Mouse (Mus musculus) testis, postnatal 14 days (tissue): ENCODE measurements around the gene Zfp318.

ENCODE experiments used
- DNase-seq: peaks from one replicate; pipeline ENCODE4 v3.0.0; 2021; ENCODE audit warnings: low spot score

Gene Zfp318

GRCm38 (mm10) chr17:46446264-46446663, 62.7 kb downstream of the Zfp318 start:
- no peak for DNase-seq

- DNase-seq, result no peak
Observed at GRCm38 (mm10) chr17:46452683-46453082, 69.2 kb downstream of the Zfp318 start.

DNA sequence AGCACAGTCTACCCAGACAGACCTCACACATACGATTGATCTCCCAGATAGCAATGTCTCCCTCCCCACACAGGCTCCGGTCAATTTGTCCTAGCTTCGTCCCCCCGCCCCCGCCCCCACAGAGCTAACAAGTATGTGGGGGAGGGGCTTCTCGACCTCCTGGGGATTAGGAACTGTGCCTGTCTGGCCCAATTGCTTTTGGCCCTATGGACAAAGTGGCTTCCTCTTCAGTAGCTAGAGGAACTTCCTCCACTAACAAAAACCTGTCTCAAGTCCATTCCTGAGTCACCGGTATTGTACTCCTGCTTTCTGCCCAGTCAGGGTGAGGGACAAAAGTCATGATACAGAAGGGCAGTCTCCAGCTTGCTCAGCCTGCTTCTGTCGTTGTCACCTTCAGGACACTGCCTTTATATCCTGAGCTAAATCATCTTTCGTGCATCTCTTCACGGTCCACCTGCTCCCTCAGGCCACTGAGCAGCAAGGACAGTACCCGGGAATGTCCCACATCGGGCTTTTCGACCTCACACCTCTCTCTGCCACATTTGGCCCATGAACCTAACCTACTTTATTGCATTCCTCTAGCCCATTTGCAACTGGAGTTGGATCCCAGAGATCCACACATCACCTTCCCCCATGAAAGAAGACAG, 69.9 kb downstream of the Zfp318 start:
- no peak for DNase-seq

DNA sequence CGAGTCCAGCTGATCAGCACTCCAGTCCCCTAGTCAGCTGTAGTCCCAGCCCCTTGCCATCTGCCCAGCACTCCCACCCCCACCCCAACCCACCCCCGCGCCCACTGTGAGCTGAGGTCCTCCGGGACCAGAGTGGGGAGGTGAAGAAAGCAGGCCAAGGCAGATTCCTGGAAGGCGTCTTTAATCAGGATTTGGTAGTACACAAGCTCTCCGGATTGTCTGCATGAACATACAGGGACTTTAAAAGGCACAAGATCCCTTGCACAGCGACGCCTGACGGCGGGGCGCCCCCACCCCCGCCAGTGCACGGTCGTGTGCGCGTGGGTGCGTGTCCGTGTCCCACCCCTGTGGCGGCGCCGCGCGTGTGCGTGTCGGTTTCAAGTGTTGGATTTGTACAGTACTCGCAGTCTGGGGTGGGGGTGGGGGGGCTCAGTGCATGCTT, 70.5 kb downstream of the Zfp318 start:
- DNase-seq, result no peak

DNA sequence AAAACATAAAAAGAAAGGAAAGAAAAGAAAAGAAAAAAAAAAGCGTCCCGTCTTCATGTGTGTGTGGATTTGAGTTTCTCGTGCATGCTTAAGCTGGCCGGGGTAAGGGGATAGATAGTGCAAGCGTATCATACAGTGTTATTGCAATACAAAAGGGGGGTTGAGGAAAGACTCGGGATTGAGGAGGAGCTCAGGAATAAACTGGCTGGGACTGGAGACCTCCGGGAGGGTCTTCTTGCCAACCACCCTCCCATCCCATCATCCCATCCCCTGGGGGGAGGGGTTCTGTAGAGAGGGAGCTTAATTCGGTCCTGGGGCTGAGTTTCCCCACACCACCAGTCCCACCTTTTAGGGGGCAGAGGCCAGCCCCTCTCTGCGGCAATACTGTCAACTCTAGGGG, 71.0 kb downstream of the Zfp318 start:
- DNase-seq, result no peak

DNA sequence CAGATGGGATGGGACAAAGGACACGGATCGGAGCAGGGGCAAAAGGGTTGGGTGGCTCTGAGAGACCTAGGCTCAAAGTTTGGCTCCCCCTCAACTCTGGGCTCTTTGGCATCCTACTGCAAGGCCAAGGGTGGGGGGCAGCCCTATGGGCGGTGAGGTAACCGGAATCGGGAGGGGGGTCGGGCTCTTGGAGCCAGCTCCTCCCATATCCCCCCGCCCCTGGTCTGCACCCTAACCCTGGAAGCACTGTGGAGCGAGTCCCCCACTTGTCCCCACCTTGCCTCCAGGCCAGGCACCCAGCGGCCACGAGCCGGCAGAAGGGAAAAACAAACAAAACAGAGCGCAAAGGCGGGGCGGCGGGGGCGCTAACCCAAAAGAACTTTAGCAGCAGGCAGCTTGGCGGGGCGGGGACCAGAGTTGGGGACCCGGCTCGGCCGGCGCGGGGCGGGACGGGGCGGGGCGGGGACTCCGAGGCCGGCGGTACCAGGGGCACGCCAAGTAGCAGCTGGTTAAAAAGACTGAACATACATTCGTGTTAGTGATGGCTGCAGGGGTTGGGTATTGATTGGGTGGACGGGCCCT, 71.7 kb downstream of the Zfp318 start:
- no peak for DNase-seq

- DNase-seq, result no peak
Observed at GRCm38 (mm10) chr17:46457791-46458190, 74.3 kb downstream of the Zfp318 start.

- no peak for DNase-seq
Observed at GRCm38 (mm10) chr17:46458439-46458838, 74.9 kb downstream of the Zfp318 start.

DNA sequence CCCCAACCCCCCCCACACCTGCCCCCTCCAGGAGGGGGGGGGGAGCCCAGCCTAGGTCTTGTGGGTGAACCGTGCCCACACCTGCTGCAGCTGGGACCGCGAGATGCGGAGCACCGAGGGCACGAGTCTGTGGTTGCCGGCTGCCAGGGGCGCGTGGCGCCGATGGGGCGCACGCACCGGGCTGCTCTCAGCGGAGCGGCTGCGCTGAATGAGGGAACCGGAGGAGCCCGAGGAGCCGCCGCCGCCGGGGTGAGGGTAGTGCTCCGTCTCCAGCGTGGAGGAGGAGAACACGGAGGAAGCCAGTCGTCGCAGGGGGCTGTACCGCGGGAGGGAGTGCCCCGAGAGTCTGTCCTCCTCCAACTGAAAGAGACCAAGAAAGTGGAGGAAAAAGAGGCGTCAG, 77.1 kb downstream of the Zfp318 start:
- peak; percentile 24 for DNase-seq

GRCm38 (mm10) chr17:46461347-46461746, 77.8 kb downstream of the Zfp318 start:
- no peak for DNase-seq

- DNase-seq, result no peak
Observed at GRCm38 (mm10) chr17:46462226-46462625, 78.7 kb downstream of the Zfp318 start.

DNA sequence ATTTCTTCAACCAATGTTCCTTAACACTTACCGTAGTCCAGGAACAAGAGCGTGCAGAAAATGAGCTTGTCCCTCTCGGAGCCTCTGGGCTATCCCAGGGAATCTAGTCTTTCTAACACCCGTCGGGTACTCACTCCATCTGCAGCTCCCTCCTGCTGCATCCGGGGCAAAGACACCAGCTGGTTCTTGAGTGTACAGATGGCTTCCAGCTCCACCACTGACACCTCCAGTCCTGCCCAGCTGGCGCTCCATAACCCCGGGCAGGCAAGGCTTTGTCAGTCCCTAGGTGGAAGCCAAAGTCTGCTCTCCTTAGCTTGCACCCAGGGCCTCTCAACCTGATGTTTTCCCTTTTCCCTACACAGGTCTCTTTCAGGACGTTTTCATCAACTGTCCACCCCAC, 84.3 kb downstream of the Zfp318 start:
- no peak for DNase-seq
